Mouse (Mus musculus): ENCODE results near the gene Lman2. TPM values are rescaled to one million over a fixed set of nuclear protein-coding genes. Genes with fewer than 3 reads are reported as not detected.
A peak's percentile ranks its signal among the peaks of the same experiment; 100 is the strongest.

Gene Lman2
- polyA plus RNA-seq (2016; fragmentation: Nextera tagmentation; extraction: Ambion mirVana), result 92.9 and 99.8 TPM in 2 replicates

DNA sequence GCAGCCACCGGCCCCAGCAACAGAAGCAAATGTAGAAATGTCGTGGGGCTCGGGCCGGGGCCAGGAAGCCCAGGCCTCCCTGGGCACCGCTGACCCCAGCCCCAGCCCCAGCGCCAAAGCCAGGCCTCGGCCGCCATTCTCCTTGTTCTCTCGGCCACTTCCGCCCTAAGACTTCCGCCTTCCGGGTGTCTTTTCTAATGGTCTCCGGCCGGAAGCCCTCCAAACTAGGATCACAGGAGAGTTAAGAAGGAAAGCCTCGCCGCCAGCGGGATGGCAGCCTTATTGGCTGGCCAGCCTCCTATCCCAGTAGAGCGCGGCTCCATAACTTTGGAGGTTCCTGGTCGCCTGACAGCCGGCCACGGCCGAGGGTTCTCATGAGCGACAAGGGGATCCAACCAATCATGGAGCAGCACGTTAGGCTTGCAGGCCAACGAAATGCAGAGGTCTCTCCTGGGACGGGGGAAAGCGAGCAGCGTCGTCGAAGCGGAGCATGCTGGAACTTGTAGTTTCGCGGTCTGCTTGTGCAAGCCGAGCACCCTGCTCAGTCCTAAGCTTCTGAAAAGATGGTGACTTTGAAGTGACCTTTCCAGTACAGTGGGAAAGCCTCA is at the start of gene Lman2:
Lman2 (minus strand) TSS at position 331 of the 608 bp plus-strand sequence.
- H3K4me1 ChIP-seq (replicated peaks), result peaks cover 14% of the 10 kb centered on the region
- H3K9me3 ChIP-seq, result no peaks in the 10 kb centered on the region
- peak within 1 kb of the TSS; percentile 91 for H3K27ac ChIP-seq
- peak within 1 kb of the TSS; percentile 95 for H3K4me3 ChIP-seq (replicated peaks)
- H3K4me2 ChIP-seq, result peak within 1 kb of the TSS; percentile 91
- peak; percentile 98 for ATAC-seq (ENCODE audit: insufficient number of reproducible peaks, insufficient read depth, low FRiP score, low TSS enrichment, low read depth)
- H3K9ac ChIP-seq (replicated peaks), result peak within 1 kb of the TSS; percentile 86
- H3K36me3 ChIP-seq, result peaks cover 34% of the 10 kb centered on the region
- under 1% methylated on average over 35 of the region's 35 CpGs for WGBS
- no peaks in the 10 kb centered on the region for H3K27me3 ChIP-seq

GRCm38 (mm10) chr13:55411826-55412225 is 49.2 kb upstream of the Lman2 start:
- Histone ChIP-seq H3K27me3 (peaks cover 42% of the 10 kb centered on the region), H3K4me2 (no peak overlapping the region), H3K36me3 (no peaks in the 10 kb centered on the region), H3K4me1 (replicated peaks) (peaks cover 8% of the 10 kb centered on the region), H3K9ac (replicated peaks) (no peak overlapping the region), H3K27ac (no peak overlapping the region), H3K9me3 (no peaks in the 10 kb centered on the region), H3K4me3 (replicated peaks) (no peak overlapping the region)
- ATAC-seq (ENCODE audit: insufficient number of reproducible peaks, insufficient read depth, low FRiP score, low TSS enrichment, low read depth), result no peak
- WGBS, result 72% methylated on average over 7 of the region's 7 CpGs

DNA sequence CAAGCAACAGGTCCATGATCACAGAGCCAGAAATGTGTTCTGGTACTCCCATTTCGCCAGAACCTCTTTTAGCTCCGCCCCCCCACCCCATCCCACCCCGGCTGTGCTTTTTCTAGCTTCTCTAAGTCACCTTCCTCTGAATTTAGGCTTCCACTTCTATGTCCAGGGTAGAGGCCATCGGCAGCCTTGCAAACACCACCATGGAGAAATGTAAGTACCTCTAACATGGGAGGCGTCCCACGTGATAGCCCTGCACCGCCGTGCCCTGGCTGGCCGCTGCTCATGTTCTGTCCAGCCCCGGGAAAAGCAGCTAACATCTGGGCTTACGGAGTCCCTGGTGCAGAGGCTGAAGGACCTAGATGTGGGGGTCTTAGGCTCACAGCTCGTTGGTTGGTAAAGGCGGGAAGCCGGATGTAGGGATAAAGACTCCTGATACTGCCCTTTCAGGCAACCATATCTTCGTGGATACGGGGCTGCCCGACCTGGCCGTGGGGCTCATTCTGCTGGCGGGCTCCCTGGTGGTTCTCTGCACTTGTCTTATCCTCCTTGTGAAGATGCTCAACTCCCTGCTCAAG is 46.0 kb upstream of the Lman2 start:
- no peaks in the 10 kb centered on the region for H3K36me3 ChIP-seq
- H3K4me1 ChIP-seq (replicated peaks), result peaks cover 7% of the 10 kb centered on the region
- ATAC-seq (ENCODE audit: insufficient number of reproducible peaks, insufficient read depth, low FRiP score, low TSS enrichment, low read depth), result no peak
- H3K4me2 ChIP-seq, result no peak overlapping the region
- no peaks in the 10 kb centered on the region for H3K9me3 ChIP-seq
- 82% methylated on average over 19 of the region's 19 CpGs for WGBS
- H3K27me3 ChIP-seq, result peaks cover 25% of the 10 kb centered on the region
- no peak overlapping the region for H3K4me3 ChIP-seq (replicated peaks)
- no peak overlapping the region for H3K9ac ChIP-seq (replicated peaks)
- no peak overlapping the region for H3K27ac ChIP-seq

GRCm38 (mm10) chr13:55407341-55407740 is 44.8 kb upstream of the Lman2 start:
- peaks cover 21% of the 10 kb centered on the region for H3K27me3 ChIP-seq
- ATAC-seq (ENCODE audit: insufficient number of reproducible peaks, insufficient read depth, low FRiP score, low TSS enrichment, low read depth), result no peak
- no peak overlapping the region for H3K4me3 ChIP-seq (replicated peaks)
- peaks cover 7% of the 10 kb centered on the region for H3K4me1 ChIP-seq (replicated peaks)
- no peaks in the 10 kb centered on the region for H3K9me3 ChIP-seq
- no peak overlapping the region for H3K9ac ChIP-seq (replicated peaks)
- 85% methylated on average over 4 of the region's 4 CpGs for WGBS
- no peak overlapping the region for H3K27ac ChIP-seq
- no peak overlapping the region for H3K4me2 ChIP-seq
- no peaks in the 10 kb centered on the region for H3K36me3 ChIP-seq

- H3K27ac ChIP-seq, result 0 out of 2 replicates have a peak overlapping the region, but pooled peaks have one; percentile 50
- peaks cover 24% of the 10 kb centered on the region for H3K27me3 ChIP-seq
- H3K9ac ChIP-seq (replicated peaks), result 0 out of 2 replicates have a peak overlapping the region, but pooled peaks have one; percentile 37
- 72% methylated on average over 13 of the region's 13 CpGs for WGBS
- no peaks in the 10 kb centered on the region for H3K36me3 ChIP-seq
- peak overlapping the region; percentile 41; the same call in 1 of the 2 replicates for H3K4me2 ChIP-seq
- no peak overlapping the region for H3K4me3 ChIP-seq (replicated peaks)
- peaks cover 7% of the 10 kb centered on the region for H3K4me1 ChIP-seq (replicated peaks)
- peak; percentile 46; the same call in 1 of the 2 replicates for ATAC-seq (ENCODE audit: insufficient number of reproducible peaks, insufficient read depth, low FRiP score, low TSS enrichment, low read depth)
- H3K9me3 ChIP-seq, result no peaks in the 10 kb centered on the region
Observed at GRCm38 (mm10) chr13:55405783-55406390, 43.3 kb upstream of the Lman2 start.

DNA sequence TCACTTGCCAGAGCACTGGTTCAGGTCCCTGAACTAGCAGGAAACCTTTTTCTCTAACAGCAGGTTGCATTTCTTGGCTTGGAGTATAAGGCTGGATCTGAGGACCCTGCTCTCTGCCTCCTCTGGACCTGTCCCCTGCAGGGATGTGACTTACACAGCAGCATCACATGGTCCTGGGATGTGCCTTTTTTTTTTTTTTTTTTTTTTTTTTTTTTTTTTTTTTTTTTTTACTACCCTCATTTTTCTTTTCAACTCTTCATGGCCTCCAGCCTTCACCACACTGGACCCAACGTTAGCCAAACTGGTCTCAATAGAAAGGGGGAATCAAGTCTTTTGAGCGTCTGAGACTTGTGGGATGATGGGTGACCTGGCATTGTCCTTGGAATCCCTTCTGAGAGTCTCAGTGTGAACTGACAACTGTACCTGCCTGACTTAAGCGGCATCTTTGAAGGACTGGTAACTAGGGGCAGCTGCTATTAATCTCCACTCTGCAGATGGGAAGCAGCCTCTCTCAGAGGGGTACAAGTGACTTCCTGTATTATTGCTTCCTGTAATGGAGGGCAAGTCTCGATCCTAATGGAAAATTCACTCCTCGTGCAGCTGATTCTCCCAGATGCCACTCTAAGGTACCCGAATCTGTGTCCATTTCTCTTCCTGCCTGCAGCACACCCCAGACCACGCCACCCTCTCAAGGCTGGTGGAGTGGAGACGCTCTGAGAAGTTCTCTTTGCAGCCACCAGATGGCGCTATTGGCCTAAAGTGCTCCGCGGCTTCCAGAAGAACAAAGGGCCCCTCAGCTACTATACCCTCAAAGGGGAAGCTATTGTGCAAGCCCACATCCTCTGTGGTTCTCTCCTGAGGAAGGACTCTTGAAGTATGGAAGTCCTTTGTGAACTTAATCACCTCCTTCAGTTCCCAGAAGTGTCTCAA is 42.5 kb upstream of the Lman2 start:
- WGBS, result 8% methylated on average over 11 of the region's 11 CpGs
- ATAC-seq (ENCODE audit: insufficient number of reproducible peaks, insufficient read depth, low FRiP score, low TSS enrichment, low read depth), result peak; percentile 80
- H3K9ac ChIP-seq (replicated peaks), result peak overlapping the region; percentile 44
- peaks cover 7% of the 10 kb centered on the region for H3K4me1 ChIP-seq (replicated peaks)
- H3K9me3 ChIP-seq, result no peaks in the 10 kb centered on the region
- no peaks in the 10 kb centered on the region for H3K36me3 ChIP-seq
- H3K27ac ChIP-seq, result 0 out of 2 replicates have a peak overlapping the region, but pooled peaks have one; percentile 50
- peak overlapping the region; percentile 41 for H3K4me2 ChIP-seq
- peaks cover 30% of the 10 kb centered on the region for H3K27me3 ChIP-seq
- H3K4me3 ChIP-seq (replicated peaks), result no peak overlapping the region

GRCm38 (mm10) chr13:55403935-55404852 is 41.6 kb upstream of the Lman2 start:
- 66% methylated on average over 15 of the region's 15 CpGs for WGBS
- Histone ChIP-seq H3K4me3 (replicated peaks) (no peak overlapping the region), H3K9ac (replicated peaks) (no peak overlapping the region), H3K27ac (no peak overlapping the region), H3K4me1 (replicated peaks) (peaks cover 7% of the 10 kb centered on the region), H3K36me3 (no peaks in the 10 kb centered on the region), H3K27me3 (peaks cover 27% of the 10 kb centered on the region), H3K9me3 (no peaks in the 10 kb centered on the region), H3K4me2 (no peak overlapping the region)
- no peak for ATAC-seq (ENCODE audit: insufficient number of reproducible peaks, insufficient read depth, low FRiP score, low TSS enrichment, low read depth)

- no peak overlapping the region for H3K4me3 ChIP-seq (replicated peaks)
- WGBS, result 80% methylated on average over 7 of the region's 7 CpGs
- no peaks in the 10 kb centered on the region for H3K36me3 ChIP-seq
- peaks cover 7% of the 10 kb centered on the region for H3K4me1 ChIP-seq (replicated peaks)
- no peak overlapping the region for H3K4me2 ChIP-seq
- H3K27ac ChIP-seq, result no peak overlapping the region
- peaks cover 29% of the 10 kb centered on the region for H3K27me3 ChIP-seq
- no peak overlapping the region for H3K9ac ChIP-seq (replicated peaks)
- ATAC-seq (ENCODE audit: insufficient number of reproducible peaks, insufficient read depth, low FRiP score, low TSS enrichment, low read depth), result no peak
- H3K9me3 ChIP-seq, result no peaks in the 10 kb centered on the region
Observed at GRCm38 (mm10) chr13:55403266-55403665, 40.7 kb upstream of the Lman2 start.

DNA sequence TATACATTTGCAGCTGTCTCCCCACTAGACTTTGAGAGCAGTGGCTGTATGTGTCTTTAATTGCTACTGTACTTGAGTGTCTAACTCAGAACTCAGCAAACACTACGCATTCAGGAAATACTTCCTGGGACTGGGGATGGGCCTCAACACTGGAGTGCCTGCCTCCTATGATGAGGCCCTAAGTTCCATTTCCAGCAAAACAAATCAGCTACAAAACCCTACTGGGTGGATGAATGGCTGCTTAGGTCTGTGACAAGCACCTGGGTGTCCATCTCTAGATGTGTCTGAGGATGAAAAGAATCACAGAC is 37.4 kb upstream of the Lman2 start:
- no peaks in the 10 kb centered on the region for H3K36me3 ChIP-seq
- H3K9ac ChIP-seq (replicated peaks), result no peak overlapping the region
- 90% methylated on average over 1 of the region's 1 CpGs for WGBS
- peaks cover 28% of the 10 kb centered on the region for H3K27me3 ChIP-seq
- no peak overlapping the region for H3K27ac ChIP-seq
- no peak for ATAC-seq (ENCODE audit: insufficient number of reproducible peaks, insufficient read depth, low FRiP score, low TSS enrichment, low read depth)
- no peak overlapping the region for H3K4me2 ChIP-seq
- no peaks in the 10 kb centered on the region for H3K9me3 ChIP-seq
- H3K4me3 ChIP-seq (replicated peaks), result no peak overlapping the region
- H3K4me1 ChIP-seq (replicated peaks), result no peaks in the 10 kb centered on the region; the same call in 1 of the 2 replicates

DNA sequence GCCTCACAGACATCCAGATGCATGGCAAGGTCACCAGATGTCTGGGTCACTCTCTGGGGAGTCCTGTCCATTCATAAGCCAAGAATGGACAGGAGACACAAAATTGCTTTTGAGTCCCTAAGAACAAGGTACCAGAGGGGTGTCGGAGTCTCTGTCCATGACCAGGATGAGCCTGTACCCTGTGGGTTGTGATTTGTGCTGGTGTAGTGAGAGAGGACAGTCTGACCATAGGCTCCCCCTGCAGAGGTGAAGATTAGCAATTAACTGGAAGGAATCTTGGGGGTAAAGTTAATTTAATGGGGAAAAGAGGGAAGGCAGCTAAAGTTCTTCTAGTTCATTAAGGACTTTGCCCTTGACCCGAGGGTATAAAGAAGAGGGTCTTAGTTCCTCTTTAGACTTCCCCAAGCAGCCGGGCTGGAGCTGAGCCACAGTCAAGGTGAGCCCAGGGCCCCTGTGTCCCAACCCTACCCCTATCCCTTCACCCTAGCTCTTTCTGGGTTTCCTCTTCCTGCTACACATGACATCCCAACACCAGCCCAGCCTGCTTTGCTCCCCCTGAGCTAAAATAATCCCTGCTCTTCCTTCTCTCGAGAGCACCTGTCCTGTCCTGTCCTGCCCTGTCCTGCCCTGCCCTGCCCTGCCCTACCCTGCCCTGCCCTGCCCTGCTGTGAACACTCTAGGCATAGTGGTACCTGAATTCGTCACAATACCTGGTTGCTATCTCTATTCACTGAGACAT is 36.9 kb upstream of the Lman2 start:
- no peak for ATAC-seq (ENCODE audit: insufficient number of reproducible peaks, insufficient read depth, low FRiP score, low TSS enrichment, low read depth)
- 74% methylated on average over 5 of the region's 5 CpGs for WGBS
- Histone ChIP-seq H3K4me3 (replicated peaks) (no peak overlapping the region), H3K27me3 (peaks cover 30% of the 10 kb centered on the region), H3K4me2 (no peak overlapping the region), H3K27ac (no peak overlapping the region), H3K9me3 (no peaks in the 10 kb centered on the region), H3K36me3 (no peaks in the 10 kb centered on the region), H3K4me1 (replicated peaks) (no peaks in the 10 kb centered on the region), H3K9ac (replicated peaks) (no peak overlapping the region)

All from limb, embryonic 12.5 days (tissue).